Mouse (Mus musculus): ENCODE results near the gene Mrps26.

The Mrps26 gene

DNA sequence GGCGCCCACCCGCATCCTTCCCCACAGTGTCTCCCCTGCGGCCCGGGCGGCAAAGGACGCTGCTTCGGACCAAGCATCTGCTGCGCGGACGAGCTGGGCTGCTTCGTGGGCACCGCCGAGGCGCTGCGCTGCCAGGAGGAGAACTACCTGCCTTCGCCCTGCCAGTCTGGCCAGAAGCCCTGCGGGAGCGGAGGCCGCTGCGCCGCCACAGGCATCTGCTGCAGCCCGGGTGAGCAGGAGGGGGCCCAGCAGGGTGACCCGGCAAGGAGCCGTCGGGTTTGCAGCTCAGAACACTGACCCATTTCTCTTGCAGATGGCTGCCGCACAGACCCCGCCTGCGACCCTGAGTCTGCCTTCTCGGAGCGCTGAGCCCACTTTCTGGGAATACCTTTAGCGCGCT, 13.0 kb downstream of the Mrps26 start:
- DNase-seq = peak; percentile 37

DNA sequence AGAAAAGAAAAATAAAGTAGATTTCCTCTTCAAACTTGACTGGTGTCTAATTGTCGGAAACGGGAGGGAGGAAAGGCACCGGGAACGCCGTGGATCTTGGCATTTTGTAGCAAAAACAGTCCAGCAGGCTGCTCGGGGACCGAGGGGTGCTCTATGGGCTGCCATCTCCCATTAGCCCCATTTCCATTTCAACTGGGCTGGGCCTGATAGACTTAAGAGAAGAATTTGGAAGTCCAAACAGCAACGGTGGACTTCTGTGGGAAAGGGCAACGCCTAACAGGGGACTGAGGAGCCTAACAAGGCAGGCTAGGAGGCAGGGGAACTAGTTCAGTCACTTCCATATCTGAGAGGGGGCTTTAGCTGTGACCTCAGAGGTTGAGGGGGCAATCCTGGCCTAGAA, 13.5 kb downstream of the Mrps26 start:
- no peak for DNase-seq

DNA sequence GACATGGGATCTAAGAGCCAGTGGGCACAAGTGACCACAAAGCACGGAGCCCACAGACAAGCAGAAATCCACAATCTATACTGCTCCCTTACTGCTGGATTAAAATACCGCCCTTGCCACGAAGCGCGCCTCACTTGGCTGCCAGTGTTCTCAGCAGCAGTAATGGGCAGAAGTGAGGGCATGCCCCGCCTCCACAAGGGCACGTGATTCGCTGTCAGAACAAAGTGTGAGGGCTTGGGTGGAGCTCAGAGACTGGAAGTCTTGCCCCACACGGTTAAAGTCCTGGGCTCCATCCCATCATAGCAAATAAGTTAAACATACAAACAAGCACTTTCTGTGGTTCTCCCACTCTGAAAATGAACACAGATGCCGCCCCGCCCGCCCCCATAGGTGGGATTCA, 14.1 kb downstream of the Mrps26 start:
- DNase-seq = peak; percentile 82

DNA sequence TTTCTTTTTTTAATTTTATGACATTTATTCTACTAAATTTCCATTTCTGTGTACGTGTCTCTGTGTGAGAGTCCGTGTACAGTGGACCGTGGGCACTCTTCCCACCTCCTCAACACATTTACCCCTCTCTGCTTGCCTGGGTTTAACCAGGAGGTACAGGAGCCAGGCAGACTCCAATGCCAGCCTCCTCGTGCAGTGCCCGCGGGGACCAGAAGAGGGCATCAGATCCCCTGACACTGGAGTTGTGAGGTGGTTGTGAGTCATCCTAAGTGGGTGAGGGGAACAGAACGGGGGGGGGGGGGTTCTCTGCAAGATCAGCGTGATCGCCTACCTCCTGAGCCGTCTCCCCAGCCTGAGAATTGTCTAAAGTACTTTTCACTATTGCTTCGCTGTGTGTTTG, 14.6 kb downstream of the Mrps26 start:
- DNase-seq = peak; percentile 60

DNA sequence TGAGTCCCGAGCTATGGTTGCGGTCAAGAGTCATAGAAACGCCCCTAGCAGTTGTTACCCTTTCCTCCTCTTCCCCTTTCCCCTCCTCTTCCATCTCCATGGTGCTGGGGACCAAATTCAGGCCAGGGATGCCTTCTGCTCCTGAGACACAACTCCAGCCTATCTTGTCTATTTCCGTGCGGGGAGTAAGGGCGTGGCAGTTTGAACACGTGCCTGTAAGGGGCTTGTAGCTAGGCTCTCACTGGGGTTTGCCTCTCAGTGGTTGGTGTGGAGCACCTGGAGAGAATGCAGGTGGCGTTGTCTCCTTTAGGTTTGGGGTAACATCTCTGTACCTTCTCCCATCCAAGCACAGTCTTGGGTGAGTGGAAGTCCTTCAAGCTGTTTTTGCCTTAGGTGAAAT, 16.2 kb downstream of the Mrps26 start:
- DNase-seq = no peak

DNA sequence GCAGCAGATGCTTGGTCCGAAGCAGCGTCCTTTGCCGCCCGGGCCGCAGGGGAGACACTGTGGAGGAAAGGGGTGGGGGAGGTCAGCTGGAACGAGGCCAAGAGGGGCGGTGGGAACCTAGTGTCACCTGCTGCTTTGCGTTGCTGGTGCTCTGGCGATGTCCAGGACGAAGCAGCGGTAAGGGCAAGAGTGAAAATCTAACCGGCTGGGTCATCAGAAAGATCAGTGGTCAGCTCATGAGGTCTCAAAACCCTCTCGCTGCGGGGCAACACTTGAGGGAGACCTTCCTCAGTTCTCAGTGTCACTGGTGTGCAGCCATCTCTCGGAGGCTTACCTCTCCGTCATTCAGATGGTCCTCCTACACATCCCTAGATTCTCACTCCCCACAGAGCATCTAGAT, 17.7 kb downstream of the Mrps26 start:
- DNase-seq = no peak

DNA sequence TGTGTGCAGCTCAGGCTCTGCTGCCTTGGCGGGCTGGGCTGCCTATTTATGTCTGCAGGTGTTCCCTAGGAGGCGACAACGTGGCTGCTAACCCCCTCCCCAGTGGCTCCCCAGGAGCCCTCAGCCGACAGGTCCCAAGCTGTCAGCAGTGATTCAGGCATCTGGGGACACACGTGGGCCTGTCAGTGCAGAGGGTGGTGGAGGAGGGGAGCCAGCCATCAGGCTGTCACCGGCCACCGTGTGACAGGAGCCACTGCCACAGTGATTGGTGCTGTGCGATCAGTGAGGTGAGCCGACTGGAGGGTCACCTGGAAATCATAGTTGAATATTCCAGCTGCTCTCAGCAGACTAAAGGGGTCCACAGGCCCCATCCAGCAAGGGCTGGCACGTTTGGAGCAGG, 19.0 kb downstream of the Mrps26 start, which contains the start of gene Avp:
Avp (minus strand) TSS at position 3 of the 400 bp plus-strand sequence.
- no peak for DNase-seq

DNA sequence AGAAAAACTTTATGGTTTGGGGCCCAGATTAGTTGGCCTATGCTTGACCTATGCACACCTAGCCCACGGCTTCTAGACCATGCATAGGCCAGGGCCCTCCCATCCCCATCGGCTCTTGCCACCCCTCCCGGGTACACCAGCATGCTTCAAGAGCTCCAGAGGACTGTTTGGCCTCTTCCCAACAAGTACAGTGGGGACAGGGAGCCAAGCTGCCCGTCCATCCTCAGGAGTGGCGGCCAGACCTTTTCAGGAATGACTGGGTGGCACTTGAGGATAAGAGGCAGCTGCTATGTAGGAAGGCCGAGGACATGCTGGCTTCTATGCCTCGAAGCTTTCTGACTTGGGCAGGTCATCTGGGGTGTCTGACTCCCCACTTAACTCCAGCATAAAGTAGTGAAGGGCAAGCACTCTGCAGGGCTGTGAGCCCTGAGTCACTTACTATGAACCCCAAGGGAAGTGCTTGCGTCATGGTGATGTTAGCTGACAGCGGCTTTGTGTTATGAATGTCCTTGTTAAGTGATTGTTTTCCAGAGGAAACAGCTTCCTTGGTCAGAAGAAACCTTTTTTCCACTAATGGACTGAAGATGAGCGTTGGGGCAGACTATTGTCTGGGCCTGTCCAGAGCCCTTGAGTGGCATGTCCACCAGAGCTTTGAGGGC, 20.5 kb downstream of the Mrps26 start:
- DNase-seq = no peak

DNA sequence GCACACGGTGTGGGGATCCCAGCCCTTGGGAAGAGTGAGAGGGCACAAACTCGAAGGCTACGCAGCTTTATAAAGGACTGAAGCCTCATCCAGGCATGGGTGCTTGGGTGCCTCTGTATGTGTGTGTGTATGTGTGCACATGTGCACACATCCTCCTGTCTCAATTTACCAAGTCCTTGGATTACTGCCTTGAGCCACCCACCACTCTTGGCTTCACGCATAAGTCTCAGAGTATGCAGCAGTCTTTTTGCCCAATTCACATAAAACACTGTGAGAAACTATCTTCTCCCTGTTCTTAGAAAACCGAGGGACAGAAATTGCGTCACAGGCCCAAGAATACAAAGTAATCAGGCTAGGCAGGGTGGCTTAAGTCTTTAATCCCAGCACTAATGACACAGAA, 22.5 kb downstream of the Mrps26 start:
- no peak for DNase-seq

DNA sequence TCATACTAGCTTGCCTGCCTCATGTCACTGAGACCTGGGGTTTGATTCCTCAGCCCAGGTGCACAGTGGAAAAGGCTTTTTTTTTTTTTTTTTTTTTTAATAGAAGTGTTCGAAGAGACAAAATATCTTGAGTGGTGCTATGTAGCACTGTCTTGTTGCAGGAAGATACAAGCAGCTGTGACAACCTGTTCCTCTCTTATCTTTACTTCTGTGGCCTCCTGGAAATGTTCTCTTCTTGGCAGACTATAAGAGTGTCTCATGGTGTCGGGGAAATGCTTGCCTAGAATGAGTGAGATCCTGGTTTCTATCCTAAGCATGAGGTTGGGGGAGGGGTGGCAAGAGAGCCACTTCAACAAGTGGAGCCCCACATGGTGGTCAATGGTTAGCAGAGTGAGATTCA, 24.8 kb downstream of the Mrps26 start:
- DNase-seq = no peak

DNA sequence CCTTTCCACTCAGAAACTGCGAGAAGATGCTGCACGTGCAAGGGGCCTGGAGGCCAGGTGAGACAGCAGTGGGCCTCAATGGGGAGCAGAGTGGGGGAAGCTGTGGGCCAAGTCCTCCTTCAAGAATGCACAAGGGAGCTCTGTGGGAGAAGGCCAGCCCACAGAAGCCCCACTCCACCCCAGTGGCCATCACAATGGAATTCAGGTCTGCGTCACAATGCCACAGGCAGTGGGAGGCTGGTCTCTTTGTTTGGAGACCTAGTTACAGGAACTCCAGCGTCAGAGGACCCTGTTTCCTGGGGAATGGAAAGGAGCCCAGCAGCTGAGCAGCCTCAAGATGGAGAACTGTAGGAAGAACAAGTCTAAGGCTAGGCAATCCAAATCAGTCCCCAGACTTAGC, 25.6 kb downstream of the Mrps26 start:
- no peak for DNase-seq

DNA sequence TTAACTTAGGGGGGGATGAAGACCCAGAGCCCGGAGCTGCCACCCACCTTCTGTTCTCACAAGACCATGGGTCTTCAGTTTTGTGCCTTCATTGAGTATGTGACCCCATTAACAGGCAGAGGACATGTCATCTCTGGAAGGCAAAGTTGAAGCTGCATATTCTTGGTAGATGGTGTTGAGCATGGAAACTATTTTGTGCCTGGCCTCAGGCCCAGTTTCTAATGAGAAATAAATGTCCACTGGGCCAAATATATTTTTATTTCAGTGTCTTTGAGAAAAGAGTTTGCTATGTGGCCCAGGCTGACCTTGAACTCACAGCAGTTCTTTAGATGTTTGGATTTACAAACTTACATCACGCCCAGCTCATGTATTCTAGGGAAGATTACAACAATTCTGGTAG, 26.2 kb downstream of the Mrps26 start:
- DNase-seq = no peak

DNA sequence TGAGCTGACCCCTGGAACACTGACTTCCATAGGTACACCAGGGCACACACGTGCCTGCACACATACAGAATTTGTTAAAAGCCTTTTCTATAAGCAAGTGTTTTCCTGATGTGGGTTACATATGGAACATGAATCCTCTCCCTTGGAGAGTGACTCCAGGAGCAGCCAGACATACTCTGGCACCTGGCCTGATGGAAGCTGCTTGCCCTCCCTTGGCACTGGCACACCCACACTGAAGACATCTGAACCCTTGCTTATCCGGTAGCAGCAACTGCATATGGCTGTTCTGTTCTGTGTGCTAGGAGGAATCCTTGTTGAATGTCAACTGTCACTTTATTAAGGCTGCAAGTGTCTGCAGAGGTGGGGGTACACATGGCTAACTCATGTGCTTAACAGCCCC, 27.5 kb downstream of the Mrps26 start:
- no peak for DNase-seq

DNA sequence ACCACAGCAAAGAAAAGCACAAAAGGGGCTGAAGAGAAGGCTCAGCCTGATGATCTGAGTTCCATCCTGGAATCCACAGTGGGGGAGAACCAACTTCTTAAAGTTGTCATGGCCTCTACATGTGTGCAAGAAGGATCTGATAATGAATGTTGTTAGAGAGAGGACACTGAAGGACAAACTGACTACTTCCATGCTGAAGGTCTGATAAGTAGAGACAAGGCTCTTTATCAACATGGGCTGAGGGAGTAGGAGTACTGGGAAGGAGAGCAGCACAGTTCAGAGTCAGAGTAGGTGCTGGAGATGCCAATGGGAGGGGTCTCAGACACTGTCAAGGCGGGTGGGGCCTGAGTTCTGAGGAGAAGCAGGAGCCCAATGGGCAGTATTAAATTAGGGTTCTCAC, 32.1 kb downstream of the Mrps26 start:
- DNase-seq = no peak

DNA sequence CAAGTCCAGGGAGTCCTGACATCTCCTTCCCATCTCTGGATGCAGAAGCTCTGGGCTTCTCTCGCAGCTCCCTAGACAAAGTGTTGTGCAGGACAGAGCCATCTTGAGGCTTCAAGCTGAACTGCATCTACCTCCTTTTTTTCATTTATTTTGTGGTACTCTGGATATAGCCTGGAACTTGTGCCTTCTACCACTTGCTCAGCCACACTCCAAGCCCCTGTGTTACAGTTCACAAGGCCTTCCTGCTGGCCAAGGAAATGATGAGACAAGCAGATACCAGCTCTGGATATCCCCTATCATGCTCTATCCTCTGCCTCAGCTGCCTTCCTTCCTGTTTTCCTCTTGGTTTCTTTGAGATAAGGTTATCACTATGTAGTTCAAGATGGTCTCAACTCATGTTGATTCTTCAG, 34.1 kb downstream of the Mrps26 start:
- peak; percentile 51 for DNase-seq

DNA sequence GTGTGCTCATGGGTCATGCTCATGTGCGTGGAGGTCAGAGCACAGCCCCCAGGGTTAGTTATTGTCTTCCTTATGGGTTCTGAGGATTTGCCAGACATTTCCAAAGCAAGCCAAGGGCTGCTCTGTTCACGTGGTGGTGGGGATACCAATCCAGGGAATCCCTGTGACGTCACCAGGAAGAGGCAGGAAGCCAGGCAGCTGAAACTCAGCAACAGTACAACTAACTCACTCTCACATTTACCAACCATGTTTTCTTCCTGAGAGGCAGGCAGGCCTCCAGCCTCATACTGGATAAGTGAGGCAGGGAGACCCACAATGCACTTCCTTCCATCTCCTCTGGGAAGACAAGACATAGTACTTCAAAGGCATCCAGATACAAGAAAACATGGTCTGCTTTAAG, 34.9 kb downstream of the Mrps26 start:
- DNase-seq = no peak

DNA sequence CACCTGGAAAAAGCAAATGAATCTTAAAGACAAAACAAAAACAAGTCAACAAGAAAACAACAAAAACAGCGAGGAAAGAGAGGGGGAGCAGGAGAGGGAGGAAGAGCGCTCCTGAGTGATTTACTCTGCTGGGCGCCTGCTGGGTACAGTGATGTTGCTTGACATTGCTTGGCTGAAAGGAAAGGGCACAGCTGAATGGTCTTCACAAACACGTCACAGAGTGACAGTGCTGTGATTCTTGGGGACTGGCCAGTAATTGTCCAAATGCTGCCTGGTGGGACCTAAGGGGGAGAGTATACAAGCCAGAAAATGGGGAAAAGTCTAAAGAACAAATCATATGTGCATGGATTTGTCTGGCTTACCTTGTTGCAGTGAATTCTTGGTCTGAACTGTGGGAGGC, 38.7 kb downstream of the Mrps26 start:
- no peak for DNase-seq

DNA sequence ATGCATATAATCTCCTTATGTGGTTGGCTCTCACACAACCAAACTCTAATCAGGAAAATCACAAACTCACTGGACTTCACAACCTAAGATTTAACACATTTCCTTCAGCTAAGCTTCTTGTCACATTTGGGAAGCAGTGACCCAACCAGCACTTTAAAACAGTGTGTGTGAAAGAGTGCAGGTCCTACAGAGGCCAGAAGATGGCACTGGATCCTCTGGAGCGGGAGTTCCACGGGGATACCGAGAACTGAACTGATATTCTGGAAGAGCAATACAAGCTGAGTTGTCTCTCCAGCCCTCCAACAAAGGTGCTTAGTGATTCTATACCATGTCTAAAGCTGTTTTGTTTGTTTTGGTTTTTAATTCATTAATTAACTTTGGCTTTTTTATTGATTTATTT, 49.5 kb downstream of the Mrps26 start:
- peak; percentile 41 for DNase-seq

All from kidney, postnatal 14 days (tissue).